Mouse (Mus musculus) kidney, embryonic 15.5 days (tissue): ENCODE results near the gene Snupn. TPM values are rescaled to one million over a fixed set of nuclear protein-coding genes. Genes with fewer than 3 reads are reported as not detected.

ENCODE experiments used
- ATAC-seq: fragments of 200-750 bp; cut with Nextera tagmentation; replicated peaks from 2 replicates; pipeline ENCODE4 v1.8.0; 2017; ENCODE audit warnings: moderate TSS enrichment; ENCODE audit not compliant: low FRiP score
- H3K27ac ChIP-seq: fragments of 300-500 bp; sonication (generic); 2 replicates; pipeline ENCODE4 v1.5.1; 2015; ENCODE audit warnings: mild to moderate bottlenecking, inconsistent platforms
- H3K27me3 ChIP-seq: fragments of 300-500 bp; sonication (generic); 2 replicates; pipeline ENCODE4 v1.6.1; 2015; ENCODE audit warnings: inconsistent platforms
- H3K36me3 ChIP-seq: fragments of 300-500 bp; sonication (generic); 2 replicates; pipeline ENCODE4 v1.6.1; 2015; ENCODE audit warnings: inconsistent platforms
- H3K4me1 ChIP-seq: fragments of 300-500 bp; sonication (generic); 2 replicates; pipeline ENCODE4 v1.6.1; 2015; ENCODE audit warnings: inconsistent platforms
- H3K4me2 ChIP-seq: fragments of 300-500 bp; sonication (generic); 2 replicates; pipeline ENCODE4 v1.6.1; 2015; ENCODE audit warnings: moderate library complexity, mild to moderate bottlenecking, inconsistent platforms
- H3K4me3 ChIP-seq: fragments of 300-500 bp; sonication (generic); replicated peaks from 2 replicates; pipeline ENCODE4 v1.5.1; 2015; ENCODE audit warnings: mild to moderate bottlenecking, inconsistent platforms
- H3K9ac ChIP-seq: fragments of 300-500 bp; sonication (generic); 2 replicates; pipeline ENCODE4 v1.6.1; 2015; ENCODE audit warnings: mild to moderate bottlenecking, inconsistent platforms
- H3K9me3 ChIP-seq: fragments of 300-500 bp; sonication (generic); replicated peaks from 2 replicates; pipeline ENCODE4 v1.6.1; 2016; ENCODE audit warnings: inconsistent platforms
- WGBS: fragments of 180-500 bp; shearing (Covaris S2); methylation state at CpG from one replicate; pipeline ENCODE4 v1.1.7; 2015; ENCODE audit warnings: mixed read lengths; 5-methylcytosine and 5-hydroxymethylcytosine counted together
- polyA plus RNA-seq: library from polyadenylated mRNA; unstranded; fragments of >200 nt; fragmentation: Nextera tagmentation; extraction: Ambion mirVana; gene quantifications from 2 replicates; pipeline ENCODE4 v1.2.1, GENCODE M21; 2015

Snupn gene
- polyA plus RNA-seq, 1 experiment from 2014 or later = 28.3 TPM

- no peak for ATAC-seq
- Histone ChIP-seq H3K9ac (no peak overlapping the region), H3K27me3 (no peaks in the 10 kb centered on the region), H3K4me2 (no peak overlapping the region), H3K9me3 (no peaks in the 10 kb centered on the region), H3K4me3 (no peak overlapping the region), H3K4me1 (no peaks in the 10 kb centered on the region), H3K36me3 (peaks cover 88% of the 10 kb centered on the region), H3K27ac (no peak overlapping the region)
- 86% methylated on average over 1 of the region's 1 CpGs for WGBS
These were observed 81.1 kb downstream of the Snupn start for GRCm38 (mm10) chr9:57031756-57032155.

Other genes with a start within 250 kb of the Snupn start
- 3.2 and 4.5 TPM in 2 replicates for gene Lingo1, start 154.4 kb upstream of the Snupn start, polyA plus RNA-seq
- gene Odf3l1, start 86.2 kb upstream of the Snupn start, polyA plus RNA-seq = 0.17 and 0.22 TPM in 2 replicates
- gene Cspg4, start 85.8 kb upstream of the Snupn start, polyA plus RNA-seq = 25.0 and 26.5 TPM in 2 replicates
- gene Snx33, start 22.5 kb upstream of the Snupn start, polyA plus RNA-seq = 9.2 and 10.5 TPM in 2 replicates
- 90.8 and 93.7 TPM in 2 replicates for gene Imp3, start 13.4 kb upstream of the Snupn start, polyA plus RNA-seq
- 22.7 and 24.2 TPM in 2 replicates for gene Ptpn9, start 44.0 kb downstream of the Snupn start, polyA plus RNA-seq
- gene Sin3a, start 121.2 kb downstream of the Snupn start, polyA plus RNA-seq = 31.8 and 36.6 TPM in 2 replicates
- gene Man2c1, start 179.8 kb downstream of the Snupn start, polyA plus RNA-seq = 80.8 and 95.2 TPM in 2 replicates
- gene Neil1, start 197.4 kb downstream of the Snupn start, polyA plus RNA-seq = 8.3 and 9.7 TPM in 2 replicates
- 104 and 105 TPM in 2 replicates for gene Commd4, start 207.5 kb downstream of the Snupn start, polyA plus RNA-seq